Mouse (Mus musculus): ENCODE data around the gene Slc36a4.

Slc36a4 gene

DNA sequence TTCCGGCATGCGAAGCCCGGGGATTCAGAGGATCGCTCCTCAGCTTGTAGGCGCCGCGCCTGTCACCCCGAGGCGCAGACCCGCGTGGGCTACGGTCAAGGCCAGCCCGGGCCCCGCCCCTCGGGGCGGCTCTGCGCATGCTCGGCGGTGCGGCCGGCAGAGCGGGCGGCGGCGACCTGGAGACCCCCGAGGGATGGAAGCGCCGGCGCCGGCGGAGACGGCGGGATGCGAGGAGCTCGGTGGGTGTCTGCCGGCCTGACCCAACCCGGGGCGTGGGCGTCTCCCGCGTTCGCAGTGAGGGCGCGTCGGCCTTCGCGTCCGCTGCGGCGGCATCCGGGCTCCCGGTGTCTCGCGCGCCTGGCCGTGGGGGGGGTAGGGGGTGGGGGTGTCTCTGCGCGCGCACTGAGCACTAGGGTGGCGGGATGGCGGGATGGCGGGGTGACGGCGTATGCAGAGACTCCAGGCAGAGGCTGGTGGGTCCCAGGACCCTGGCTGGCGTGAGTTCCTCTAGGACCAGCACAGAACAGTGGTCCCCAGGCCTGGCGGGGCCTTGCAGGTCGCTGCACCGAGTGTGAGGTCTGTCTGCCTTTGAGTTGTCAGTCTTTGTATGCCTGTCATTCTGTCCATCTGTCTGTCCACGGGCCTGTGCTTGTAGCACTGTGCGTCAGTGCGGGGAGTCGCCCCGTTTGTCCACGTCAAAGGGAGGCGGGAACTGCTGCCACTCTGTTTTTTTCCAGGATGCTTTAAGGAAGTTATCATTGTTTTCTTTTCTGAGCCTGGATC, at the start of gene Slc36a4:
Gene Slc36a4, plus strand, starts transcription at position 140 of the 783 bp plus-strand sequence.
- DNase-seq = peak; percentile 77

DNA sequence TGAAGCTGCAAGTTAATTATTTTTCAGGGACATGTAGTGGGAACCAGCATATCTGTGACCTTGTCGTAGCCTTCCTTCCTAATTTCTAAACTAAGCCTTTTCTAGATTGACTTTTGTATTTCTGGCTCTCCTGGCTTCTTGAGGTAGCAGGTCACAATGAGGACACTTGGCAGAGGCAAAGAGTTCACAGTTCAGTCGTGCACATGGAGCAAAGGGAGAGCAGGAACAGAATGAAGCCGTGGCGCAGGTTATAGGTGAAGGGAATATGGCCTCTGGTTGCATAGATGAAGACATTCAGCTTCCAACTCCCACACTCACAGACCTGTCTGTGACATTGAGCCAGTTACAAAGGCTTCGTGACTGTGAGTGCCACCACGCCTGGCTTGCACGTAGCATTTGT, 44.9 kb upstream of the Slc36a4 start:
- no peak for DNase-seq

DNA sequence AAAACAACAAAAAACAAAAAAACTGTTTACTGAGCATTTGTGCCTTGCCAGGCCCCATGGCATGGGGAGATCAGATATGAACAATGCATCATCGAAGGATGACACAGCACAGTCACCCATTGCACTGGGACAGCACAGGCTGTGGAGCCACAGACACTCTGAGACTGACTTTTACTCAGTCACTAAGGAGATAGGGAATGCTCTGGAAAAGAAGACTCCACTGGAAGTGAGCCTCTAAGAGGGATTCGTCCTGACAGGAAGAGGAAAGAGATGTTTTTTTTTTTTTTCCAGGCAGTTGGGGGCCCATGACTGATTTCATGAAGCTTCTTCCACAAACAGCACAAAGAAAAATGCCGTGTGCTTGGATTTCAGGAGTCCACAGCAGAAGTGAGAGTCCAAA, 40.1 kb upstream of the Slc36a4 start:
- no peak for DNase-seq

DNA sequence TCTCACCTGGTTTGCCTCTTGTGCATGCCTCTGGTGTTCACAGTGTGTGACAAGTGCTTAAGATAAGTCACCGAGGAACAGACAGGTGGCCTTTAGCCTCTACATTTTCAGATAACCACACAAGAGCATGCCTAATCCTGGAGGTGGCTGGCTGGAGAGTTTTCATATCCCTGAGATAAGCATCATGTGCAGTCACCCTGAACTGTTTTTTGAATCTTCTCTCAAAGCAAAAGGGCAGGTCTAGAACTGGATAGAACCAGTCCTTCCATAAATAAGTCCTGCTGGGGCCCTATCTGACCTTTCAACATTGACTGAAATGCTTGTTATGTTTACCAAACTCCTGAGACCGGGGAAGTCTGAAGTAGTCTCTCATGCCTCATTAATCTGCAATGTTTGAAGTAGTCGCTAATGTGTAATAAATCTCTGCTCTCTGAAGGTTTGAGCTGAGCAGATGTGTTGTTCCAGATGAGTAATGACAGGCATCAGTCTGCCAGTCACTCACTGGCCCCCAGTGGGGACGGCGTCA, 39.5 kb upstream of the Slc36a4 start:
- DNase-seq = no peak

DNA sequence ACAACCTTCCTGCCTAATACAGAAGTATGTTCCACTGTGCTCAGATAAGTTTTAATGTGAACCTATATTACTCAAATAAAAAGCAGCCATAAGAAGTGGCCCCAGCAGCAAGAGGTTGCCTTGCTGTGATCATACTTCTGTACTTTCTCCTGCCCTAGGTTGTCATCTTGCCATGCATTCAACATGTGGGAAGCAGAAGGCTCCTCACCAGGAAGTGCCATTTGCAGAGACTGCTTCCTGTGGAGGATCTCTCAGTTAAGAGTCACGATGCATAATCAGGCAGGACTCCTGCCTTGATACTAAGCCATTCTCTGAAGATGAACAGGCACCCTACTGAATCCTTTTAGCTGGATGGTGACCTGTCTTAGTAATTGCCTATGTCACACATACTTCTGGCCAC, 37.3 kb upstream of the Slc36a4 start:
- no peak for DNase-seq

DNA sequence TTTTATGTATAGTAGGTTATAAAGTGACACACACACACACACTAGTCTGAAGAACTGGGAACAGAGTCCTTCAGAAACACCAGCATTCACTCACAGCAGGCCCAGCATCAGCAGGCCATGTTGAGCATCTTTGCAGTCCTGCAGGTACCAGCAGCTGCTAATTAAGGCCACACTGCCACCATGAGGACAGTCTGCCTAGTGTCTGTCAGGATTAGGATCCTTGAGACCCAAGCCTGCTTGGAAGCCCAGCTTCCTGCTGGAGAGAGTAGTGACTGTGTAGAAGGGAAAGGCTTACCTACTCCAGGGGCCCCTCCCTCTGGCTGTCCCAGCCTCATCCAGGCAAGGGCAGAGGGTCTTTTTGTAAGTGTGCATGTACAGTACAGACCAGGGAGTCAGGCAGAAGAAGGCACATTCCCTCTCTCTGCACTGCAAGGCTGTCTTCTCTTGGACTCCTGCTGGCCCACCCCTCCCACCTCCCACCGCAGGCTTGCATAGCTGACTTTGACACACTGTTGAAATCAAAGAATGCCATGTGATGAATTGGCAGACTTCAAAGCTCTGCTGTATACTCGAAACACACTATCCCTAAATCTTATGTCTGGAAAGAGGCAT, 27.6 kb upstream of the Slc36a4 start:
- peak; percentile 69 for DNase-seq

DNA sequence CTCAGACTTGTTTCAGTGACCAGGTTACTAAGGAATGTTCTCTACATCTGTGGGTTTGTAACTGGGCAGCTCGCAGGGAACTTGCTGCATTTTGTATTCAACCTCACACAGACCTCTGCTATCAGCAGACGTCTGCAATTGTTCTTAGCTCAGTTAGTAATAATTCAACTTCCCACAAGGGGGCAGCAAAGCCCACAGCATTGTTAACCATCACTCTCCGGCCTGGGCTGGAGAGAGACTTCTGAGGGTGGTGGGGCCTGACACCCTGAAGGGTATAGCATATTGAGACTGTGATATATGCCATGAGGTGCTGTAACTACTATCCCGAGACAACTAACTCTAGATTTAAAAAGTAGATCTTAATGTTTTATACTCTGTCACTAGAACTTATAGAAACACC, 24.3 kb upstream of the Slc36a4 start:
- DNase-seq = peak; percentile 74

DNA sequence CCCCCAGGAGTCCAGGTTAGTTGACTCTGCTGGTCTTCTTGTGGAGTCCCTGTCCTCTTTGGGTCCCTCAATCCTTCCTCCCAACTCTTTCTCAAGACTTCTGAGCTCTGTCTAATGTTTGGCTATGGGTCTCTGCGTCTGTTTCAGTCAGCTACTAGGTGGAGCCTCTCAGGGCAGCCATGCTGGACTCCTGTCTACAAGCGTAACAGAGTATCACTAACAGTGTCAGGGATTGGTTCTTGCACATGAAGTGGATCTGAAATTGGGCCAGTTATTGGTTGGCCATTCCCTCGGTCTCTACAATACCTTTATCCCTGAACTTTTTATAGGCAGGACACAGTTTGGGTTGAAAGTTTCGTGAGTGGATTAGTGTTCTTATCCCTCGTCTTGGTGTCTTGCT, 22.2 kb upstream of the Slc36a4 start:
- no peak for DNase-seq

DNA sequence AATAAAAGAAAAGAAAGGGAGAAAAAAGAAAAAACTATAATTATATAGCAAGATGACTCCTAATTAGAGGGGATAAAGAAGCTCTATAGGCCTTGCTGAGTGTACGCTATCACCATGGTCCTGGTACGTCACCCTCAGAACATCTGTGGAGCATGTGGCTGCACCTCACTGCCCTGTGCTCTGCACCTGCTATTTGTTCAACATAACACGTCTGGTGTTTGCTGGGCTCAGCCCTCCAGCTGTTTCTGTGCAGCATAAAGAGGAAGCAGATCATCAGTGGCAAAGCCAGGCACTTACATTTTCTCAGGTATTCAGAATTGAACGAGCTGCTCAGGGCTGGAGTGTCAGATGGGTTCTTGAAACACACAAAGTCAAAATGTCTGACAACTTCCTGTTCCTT, 15.7 kb upstream of the Slc36a4 start:
- DNase-seq = no peak

DNA sequence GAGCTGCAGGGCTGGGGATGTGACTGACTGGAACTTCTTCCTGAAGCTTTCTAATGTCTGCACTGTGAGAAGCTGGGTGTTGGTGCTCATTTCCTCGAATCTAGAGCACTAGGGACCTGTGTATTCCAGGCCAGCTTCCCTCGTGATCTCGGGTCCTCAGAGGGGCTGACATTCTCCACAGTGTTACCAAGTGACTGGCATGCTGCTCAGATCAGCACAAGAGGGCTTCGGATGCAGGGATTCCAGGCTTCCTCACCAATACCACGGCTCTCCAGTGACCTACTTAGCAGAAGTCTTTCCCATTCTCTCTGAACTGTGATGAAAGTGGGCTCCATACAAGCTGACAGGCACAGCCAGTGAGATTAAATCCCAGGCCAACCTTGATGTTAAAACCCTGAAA, 14.5 kb upstream of the Slc36a4 start:
- DNase-seq = no peak

DNA sequence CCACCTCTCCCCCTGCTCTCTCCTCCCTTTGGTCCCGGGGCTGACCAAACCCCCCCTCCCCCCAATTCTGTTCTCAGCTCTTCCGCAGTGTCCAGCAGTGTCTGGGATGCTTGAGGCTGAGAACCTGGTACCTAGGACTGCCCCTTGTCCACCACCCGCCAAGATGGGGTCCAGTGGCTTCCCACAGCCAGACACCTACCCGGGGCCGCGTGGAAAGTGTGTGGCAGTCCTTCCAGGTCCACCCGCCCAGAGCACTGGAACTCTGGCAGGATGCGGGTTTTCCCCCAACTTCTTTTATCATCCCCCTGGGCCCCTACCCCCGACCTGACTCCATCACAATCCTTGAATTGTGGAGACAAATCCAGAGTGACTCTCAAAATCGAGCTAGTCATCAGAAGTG, 3.8 kb upstream of the Slc36a4 start:
- no peak for DNase-seq

DNA sequence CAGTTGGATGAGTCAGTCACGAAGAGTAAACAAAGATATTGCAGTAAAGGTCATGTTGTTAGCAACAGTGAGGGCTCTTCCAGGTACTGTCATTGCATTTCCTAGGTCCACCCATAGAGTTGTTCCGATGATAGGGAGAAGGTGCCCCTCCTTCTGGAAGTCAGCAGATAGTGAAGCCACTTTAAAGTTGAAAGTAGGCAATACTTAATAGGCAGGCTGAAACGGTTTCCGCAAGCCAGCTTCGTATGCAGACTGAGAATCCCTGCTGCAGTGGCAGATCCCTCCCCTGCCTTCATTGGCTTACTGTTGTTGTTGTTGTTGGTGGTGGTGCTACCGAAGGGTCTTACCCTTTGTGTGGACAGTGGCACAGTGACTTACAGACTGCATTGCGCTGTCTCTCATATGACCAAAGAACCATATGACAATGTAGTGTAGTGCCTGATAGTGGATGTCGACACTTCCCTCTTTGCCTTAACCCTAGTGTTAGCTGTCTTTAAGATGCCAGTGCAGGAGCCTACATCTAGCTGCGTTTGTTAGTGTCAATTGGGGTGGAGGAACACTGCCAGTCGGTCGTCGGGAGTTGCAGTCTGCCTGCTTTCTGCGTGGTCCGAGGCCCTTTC, 449 bp upstream of the Slc36a4 start:
- no peak for DNase-seq

DNA sequence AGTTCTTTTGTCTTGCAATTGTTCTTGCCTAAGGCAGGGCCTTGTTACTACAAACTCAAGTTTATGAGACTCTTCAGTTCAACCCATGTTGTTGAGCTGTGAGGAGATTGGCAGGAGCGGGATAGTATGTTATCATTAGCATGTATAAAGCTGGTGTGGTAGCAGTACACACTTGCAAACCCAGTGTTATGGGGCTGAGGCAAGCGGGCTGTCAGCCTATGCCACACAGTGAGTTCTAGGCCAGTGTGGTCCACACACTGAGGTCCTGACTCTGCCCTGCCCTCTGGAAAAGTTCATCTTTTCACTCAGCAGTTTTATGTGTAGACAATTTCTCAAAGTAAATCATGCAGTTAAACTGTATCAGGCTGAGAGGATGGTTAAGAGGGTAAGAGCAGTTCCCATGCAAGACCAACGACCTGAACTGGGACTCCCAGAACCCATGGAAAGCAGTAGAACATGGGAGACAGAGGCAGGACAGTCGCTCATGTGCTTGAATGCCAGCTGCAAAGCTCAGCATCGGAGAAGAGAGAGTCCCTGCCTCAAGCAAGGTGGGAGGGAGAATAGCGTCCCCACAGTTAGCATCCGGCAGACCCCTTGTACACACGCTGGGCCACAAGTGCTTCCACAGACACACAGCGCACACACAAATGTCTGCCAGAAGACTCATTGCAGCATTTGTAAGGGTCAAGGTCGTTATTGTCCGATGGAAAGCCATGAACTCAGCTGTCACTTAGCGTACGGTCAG, 1.5 kb downstream of the Slc36a4 start:
- no peak for DNase-seq

DNA sequence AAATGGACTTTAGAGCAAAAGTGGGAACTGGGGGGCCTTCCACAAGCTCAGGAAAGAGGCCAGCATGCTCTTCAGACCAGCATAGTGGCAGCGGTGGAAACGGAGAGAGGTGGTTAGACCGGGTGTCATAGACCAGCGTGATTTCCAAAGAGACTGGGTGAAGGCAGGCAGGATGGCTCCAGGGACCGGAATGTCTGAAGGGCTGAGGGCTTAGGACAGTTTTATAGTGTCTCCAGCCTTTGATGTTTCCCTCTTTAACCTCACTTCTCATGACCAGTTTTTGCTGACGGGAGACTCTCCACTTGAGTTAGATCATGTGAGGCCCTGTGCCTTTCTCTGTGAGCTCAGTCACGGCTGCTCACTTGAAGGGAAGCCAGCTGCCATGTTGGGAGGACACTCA, 2.1 kb downstream of the Slc36a4 start:
- DNase-seq = no peak

DNA sequence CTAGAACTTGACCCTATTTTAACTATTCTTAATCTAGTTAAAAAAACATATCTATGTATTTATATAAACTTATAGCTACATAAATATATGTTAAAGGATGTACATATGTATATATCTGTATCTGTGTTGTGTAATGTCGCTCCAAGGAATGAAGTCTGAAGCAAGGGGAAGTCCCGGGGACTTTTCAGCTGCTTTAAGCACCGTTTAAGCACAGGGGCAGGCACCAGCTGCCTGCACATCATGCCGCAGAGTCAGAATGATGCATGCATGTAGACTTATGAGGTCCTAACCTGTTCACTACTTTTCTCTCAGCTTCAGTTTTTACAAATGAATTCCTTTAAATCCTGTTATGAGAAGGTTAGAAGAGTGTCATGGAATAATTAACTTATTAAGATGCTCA, 5.3 kb downstream of the Slc36a4 start:
- no peak for DNase-seq

DNA sequence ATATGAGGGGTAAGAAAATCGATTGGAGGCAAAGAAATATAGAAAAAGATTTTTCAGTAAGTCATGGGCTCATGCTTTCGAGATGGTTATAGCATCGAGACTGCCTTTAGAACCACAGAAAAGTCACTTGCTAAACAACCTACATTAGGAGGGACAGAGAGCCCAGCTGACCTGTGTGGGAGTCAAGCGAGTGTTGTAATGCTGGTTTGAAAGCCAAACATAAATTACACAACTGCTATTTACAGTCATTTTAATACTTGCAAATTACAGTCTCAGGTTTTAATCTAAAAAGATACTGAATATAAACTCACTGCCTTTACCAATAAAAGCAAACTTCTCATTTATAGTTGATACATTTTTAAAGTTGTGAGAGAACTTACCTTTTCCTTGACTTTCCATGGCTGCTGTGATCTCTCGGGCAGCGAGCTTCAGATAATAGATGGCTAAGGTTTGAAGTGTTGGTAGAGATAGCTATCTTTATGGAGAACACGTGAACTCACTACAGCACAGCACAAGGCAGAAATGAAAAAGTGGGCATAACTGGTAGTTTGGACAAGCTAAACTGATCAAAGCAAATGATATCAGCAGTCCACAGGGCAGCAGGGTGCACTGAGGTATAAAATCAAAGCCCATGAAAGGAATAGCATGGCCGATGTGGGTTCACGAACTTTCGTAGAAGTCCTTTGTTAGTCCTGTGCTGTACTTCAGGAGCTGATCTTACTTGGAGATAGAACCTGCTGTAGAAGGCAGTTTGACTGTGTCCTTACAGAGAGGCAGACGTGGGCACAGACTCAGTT, 5.9 kb downstream of the Slc36a4 start:
- DNase-seq = no peak

DNA sequence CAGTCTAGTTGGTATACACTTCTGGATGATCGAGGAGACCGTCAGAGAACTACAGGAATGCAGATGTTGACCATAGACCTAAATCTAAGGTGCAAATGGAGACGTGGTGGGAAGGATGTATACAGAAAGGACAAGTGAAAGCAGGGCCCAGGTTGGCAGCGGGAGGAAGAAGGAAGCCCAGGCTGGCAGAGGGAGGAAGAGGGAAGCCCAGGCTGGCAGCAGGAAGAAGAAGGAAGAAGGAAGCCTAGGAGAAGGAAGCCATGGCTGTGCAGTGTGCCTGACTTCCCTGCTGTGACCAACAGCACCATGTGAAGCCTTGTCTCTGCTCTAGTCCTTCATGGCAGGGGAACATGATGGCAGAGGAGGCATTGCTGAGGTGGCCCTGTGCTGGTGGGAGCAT, 7.8 kb downstream of the Slc36a4 start:
- no peak for DNase-seq

DNA sequence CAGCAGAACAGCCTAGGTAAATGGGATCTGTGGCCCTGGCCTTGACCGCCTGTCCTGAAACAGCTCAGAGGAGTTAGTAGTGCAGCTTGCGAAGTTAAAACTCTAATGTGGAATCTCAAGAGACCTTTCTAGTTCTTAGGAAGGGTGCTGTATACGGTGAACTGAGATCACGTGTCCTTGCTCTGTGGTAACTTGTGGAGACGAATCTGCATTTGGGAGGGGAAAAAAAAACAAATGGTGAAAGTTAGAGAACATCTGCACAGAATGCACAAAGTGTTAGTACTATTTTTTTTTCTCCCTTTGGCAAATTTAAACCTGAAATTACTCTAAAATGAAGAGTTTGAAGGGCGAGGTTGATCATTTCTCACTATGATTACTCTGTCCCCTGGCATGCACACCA, 8.8 kb downstream of the Slc36a4 start:
- DNase-seq = no peak

DNA sequence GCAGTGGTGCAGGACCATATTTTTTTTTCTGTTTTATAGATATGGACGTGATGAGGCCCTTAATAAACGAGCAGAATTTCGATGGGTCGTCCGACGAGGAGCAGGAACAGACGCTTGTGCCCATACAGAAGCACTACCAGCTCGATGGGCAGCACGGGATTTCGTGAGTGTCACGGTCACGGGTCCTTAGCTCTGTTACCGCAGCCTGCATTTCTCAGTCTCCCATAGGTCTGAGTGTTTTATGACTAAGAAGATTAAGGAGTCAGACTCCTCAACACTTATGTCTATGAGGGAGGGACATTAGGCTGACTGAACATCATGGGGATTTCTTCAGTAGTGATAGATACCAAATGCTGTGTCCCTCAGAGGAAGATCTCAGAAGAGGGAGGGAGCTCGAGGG, 10.1 kb downstream of the Slc36a4 start:
- DNase-seq = no peak

DNA sequence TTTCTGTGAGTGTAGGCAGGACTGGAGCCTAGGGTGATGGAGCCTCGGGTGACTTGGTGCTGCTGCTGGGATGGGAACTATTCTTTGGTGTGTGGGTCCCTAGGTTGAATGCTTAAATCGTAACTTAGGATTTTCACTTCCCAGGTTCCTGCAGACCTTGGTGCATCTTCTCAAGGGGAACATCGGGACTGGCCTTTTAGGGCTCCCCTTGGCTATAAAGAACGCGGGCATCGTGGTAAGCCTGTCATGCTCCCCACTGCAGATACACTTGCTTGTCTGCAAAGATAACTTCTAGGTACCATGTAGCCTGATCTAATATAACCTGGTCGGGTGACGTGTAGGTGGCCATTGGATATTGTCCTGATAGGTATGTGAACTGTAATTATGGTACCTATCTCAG, 11.0 kb downstream of the Slc36a4 start:
- no peak for DNase-seq

DNA sequence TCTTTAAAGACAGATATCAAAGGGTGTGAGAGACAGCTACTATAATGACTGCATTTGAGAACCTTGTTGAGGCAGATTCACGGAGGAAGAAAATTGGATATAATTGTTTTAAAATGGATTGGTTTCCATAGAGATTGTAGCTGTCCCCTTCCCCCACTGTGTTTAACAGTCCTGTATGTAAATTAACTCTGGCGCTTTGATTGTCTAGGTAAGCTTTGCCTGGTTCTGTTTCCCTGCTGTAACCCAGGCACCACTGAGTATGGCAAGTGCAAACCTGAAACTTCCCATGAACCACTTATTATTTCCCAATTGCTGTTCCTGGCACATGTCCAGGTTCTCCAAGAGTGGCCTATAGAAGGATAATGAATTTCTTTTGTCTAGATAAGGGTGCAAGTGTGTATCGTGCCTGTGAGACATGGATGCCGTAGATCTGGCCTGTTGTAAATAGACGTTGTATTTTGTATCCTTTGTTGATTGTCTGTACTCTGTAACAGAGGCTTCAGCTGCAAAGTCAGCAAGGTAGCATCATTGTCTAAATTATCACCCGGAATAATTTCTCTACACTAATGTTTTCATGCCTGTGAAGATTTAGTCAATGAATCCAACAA, 11.8 kb downstream of the Slc36a4 start:
- DNase-seq = no peak

DNA sequence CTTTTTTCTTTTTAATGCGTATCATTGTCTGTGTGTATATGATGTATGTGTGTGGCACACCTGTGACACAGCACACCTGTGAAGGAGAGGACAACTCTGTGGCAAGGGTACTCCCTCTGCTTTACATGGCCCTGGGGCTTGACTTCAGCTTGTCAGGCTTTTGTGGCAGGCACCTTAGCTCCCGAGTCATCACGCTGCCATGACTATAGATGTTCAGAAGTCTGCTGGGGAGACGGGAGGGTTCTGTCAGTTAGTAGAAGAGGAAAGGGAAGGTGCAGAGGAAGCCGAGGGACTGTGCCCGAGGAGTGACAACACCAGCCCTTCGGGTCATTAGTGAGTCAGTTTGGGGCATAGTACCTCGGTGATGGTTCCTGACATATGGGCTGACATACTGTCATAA, 13.0 kb downstream of the Slc36a4 start:
- DNase-seq = no peak
